Mouse (Mus musculus): ENCODE measurements around the gene Vcp. TPM values are rescaled to one million over a fixed set of nuclear protein-coding genes. Genes with fewer than 3 reads are reported as not detected.

Gene Vcp
- total RNA-seq, 2 experiments from 2014 or later = 244 to 266 TPM

DNA sequence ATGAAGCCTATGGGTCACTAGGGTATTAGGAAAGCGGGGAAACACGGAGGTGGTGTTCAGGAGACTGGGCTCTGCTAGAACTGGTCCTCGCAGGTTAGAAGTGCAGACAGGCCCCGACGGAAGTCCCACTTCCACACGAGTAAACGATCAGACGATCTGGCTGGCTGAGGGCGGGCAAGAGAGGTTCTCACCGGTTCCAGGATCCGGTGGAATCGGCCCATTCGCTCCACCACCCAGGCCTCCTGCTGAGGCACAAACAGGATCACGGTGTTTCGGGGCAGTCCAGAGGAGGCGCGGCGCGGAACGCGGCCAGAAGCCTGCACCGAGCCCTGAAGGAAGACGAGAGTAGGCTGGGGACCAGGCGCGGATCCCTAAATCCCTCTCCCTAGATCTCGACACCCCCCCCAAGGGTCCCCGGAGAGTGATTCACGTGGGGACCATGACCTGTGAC lies 30.5 kb upstream of the Vcp start:
- intact Hi-C loops (cut with DNase I) = no loop called here
- DNase-seq (ENCODE audit: low spot score) = no peak

DNA sequence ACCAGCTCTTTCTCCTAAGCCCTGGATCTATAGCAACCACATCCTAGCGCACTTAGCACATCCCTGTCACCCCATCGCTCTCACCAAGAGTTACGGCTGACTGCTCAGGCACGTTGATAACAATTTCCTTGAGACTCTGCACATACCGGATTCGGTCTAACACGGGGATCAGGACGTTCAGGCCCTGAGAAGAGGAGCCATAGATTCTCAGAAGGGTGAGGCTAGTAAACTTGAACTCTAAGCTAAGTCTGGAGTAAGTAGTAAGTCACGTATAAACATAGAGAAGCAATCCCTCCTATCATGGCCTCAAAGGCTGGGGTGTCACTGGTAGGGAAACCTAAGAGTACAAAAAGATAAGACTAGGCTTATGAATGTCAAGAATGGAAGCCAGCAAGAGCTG lies 30.0 kb upstream of the Vcp start:
- intact Hi-C loops (cut with DNase I) = no loop called here
- no peak for DNase-seq (ENCODE audit: low spot score)

DNA sequence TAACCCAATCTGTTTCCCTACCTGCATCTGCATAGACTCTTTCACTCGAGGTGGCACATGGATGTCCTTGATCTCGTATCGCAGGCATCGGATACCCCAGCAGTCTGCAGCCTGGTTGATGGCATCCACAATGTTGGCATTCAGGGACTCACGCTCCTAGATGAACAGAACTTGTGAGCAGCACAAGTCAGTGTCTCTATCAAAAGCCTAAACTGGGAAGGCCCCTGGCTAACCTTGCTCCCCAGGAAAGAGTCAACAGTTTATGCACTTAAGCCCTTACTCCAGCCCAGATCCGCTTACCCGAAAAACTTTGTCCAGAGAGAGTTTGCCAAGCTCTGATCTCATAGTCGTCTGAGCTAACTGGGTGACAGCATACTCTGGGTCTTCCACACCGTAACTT lies 29.4 kb upstream of the Vcp start:
- DNase-seq (ENCODE audit: low spot score) = no peak
- intact Hi-C loops (cut with DNase I) = no loop called here

DNA sequence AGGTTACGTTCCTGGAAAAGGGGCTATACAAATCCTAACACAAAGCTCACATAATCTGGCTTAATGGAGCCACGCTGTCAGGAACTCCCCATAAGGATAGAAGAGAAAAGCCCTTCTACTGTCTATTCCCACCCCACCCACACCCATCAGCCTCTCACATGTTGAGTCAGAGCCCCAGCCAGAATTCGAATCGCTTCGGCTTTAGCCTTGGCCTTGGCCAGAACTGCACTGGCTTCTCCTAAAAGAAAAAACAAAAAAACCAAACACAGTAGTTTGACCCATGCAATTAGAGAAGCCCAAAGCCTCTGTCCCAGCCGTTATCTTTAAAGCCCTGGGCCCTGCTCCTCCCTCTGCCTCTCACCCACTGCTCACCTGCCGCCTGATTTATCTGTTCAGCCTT lies 28.8 kb upstream of the Vcp start:
- DNase-seq (ENCODE audit: low spot score) = no peak
- intact Hi-C loops (cut with DNase I) = no loop called here

DNA sequence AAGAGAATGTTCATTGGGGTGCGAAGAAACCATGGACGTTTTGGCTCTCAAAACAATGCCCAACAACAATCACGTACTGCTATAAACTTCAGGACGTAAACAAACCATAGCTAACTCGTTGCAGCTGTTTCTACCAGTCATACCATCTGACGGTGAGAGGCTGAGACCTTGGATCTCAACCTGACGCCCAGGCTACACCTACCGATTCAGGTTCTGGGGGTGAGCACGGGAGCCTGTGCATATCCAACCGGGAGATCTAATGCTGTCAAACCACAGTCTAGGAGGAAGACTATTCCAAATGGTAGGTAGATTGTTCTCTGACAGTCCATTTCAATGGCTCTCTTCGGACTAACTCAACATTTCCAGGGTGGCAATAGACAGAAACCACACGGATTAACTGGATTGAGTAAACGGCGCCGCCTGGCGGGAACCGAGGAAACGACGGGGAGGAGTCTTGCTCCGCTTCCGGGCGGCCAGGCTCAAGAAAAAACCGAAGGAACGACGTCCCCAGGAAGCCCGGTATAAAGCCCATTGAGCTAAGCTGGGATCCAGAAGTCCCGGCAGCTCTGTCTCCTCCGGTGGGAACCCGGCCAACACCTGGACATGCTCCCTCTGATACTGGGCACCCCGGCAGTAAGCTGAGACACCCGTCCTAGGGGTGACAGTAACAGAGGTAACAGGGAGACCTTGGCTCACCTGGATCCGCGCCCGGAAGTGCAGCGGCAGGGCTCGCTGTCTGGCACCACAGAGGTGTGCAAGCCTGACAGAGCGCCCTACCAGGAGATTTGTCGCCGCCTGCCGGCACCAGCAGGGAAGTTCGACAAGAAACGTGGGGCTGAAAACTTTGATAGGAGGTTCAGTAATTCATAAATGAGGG lies 25.0 kb upstream of the Vcp start, which contains the start of gene Pigo:
Pigo (minus strand) TSS at position 736 of the 877 bp plus-strand sequence.
- intact Hi-C loops (cut with DNase I) = loop anchor here (1.0 kb wide), 1 partner anchor 19 kb away; no protein-coding TSS in a partner anchor
- peak; percentile 83 for DNase-seq (ENCODE audit: low spot score)

DNA sequence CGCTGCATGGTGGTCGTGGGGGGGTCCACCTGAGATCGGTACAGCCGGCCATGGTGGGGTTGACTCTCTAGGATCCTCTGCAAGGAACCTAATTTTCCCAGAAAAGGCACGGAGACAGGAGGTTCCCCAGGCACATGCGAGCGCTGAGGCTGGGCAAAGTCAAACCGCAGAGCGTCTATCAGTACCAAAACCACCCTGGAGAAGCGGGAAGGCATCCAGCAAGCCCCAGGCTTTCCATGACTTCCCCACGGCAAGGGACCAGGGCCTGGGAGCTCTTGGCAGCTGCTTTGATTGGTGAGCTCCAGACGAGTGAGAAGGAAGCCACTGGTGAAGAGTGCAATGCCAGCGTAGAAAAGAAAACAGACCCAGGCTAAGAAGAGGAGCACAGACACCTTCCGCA lies 24.4 kb upstream of the Vcp start:
- intact Hi-C loops (cut with DNase I) = loop anchor here (1.0 kb wide), 1 partner anchor 18 kb away; no protein-coding TSS in a partner anchor

DNA sequence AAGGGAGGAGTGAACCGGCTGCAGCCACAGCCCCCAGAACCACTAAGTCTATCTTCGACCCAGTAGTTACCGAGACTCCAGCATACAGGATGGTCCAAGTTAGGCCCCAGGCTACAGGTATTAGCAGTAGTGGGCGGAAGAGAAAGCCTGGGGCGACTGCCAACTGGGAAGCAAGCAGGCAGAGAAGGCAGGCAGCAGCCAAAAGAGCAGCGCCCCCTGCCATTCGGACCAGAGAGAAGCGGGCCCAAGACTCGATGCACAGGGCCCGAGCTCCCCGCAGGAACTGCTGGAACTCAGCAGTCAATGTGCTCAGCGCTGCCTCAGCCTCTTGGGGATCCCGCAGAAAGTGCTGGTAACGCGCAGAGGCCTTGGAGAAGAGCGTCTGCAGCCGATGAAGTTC lies 21.0 kb upstream of the Vcp start:
- no peak for DNase-seq (ENCODE audit: low spot score)
- intact Hi-C loops (cut with DNase I) = no loop called here

More for the DNA sequence above, 24.4 kb upstream of the Vcp start:
- DNase-seq (ENCODE audit: low spot score) = no peak

DNA sequence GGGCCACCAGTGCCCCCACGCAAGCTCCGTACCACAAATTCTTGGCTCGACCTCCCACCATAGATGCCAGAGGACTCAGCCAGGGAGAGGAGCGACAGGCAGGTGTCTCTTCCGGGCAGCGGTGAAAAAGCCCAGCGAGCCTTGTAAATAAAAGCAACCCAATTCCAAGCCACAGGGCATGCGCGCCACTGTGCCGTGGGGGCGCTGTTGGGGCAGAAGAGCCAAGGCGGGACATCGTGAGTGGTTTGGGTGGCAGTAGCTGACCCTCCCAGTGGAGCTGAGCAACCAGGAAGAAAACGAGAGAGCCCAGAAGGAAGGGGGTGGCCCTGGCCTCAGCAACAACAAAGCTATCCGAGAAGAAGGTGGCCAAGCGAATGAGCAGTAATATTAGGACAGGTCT lies 20.6 kb upstream of the Vcp start:
- no peak for DNase-seq (ENCODE audit: low spot score)
- intact Hi-C loops (cut with DNase I) = no loop called here

DNA sequence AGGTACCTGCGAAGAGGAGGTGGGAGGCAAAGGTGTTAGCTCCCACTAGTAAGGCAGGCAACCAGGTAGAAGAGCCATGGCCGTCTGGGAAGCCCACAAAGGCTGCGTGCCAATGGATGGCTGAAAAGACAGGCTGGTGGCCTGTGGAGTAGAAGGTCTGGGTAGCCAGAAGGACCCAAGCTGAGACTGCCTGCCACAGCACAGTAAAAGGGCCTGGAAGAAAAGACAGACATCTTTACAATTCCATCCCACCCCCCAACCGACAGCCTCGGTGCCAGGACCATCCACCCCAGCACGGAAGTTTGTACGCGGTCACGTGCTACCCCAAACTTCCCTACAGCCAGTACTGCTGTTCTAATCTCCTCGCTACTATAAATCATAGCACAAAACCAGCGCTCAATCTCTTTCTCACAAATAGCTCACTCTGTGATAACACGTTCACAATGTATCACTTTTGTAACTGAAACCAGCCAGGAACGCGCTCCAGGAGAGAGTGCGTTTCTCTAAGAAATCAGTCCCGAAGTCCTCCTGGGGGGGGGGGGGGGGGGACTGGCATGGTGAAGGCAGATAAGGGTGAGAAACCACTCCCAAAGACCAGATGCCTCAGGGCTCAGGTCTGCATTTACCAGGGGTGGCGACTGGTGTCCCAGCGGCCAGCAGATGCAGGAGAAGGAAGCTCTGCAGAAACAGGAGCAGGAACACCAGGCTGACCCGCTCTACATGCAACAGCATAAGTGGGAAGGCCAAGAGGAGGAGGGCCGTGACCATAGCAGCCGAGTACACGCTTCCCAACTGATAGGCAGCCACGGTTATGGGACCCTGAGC lies 19.5 kb upstream of the Vcp start:
- DNase-seq (ENCODE audit: low spot score) = no peak
- intact Hi-C loops (cut with DNase I) = no loop called here

DNA sequence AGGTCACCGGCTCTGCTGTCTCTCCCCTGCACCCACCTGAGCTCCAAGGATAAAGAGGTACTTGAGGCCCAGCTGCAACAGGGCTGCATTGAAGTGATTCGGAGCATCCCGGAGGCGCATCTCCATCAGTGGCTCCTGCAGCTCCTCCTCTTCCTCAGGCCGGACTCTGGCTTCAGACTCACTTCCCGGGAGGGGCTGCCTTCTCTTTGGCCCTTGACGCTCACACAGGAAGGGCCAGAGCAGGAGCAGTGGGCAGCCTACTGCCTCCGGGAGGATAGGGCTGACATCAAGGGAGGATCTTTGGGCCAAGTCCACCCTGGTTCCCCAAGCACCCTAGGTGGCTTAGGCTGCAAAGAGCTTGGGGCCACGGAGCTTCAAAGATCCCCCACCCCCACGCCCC lies 18.9 kb upstream of the Vcp start:
- DNase-seq (ENCODE audit: low spot score) = no peak
- intact Hi-C loops (cut with DNase I) = no loop called here

DNA sequence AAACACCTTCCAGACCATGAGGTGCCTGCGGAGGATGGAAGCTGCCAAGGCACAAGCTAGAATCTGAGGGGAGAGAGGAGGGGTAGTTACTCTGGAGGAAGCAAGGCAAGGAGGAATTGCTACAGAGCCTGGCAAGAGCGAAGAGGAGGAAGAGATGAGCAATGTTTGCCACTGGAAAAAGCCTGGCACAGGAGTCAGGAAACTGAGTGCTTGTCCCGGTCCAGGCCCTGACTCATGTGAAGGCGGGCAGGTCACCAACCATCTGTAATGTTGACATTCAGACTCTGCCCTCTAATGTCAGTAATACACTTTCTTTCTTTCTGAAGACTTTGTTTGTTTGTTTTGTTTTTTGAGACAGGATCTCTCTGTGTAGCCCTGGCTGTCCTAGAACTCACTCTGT lies 17.8 kb upstream of the Vcp start:
- DNase-seq (ENCODE audit: low spot score) = no peak
- intact Hi-C loops (cut with DNase I) = no loop called here

DNA sequence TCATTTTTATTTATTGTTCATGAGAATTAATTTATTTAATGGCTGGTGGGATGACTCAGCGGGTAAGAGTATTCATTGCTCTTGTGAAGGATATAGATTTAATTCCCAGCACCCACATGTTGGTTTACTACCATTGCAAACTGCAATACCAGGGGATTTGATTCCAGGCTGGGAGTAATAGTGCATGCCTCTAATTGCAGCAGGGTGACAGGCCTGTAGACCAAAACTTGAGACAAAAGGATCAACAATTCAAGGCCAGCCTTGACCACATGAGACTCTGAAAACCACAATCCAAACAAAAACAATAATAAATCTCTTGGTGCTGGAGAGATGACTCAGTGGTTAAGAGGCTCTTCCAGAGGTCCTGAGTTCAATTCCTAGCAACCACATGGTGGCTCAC lies 11.8 kb upstream of the Vcp start:
- no peak for DNase-seq (ENCODE audit: low spot score)
- intact Hi-C loops (cut with DNase I) = no loop called here

DNA sequence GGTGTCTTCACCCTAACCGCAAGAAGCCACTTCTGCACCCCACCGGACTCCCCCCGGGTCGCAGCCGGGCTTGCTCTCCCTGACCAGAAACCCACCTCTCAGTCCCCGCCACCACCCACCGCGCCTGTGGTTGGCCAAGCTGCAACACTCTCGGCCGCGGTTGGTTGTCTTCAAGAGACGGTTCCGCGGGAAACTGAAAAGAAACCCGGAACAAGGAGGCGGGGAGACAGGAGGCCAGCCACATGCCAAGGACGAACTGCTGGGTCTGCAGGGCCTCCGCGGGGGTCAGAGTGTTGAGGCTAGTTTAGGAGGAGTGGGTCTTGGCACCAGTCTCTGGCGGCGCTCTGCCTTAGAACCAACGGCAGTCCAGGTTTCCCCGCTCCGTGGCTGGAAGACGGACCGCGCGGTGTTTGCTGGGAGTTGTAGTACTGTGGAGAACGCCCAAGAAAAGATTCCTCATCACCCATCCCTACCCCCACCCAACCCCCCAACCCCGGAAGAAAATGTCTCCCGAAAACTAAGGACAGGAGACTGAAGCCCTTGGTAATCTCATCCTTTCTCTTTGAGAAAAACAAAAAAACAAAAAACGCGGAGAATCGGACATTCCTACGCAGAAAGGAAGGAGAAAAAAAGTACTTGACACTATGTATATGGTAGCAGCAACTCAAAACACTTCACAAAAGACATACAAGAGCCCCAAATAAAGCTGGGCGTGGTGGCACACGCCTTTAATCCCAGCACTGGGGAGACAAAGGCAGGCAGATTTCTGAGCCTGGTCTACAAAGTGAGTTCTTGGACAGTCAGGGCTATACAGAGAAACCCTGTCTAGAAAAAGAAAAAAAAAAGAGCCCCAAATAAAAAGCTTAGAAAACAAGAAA lies 10.1 kb upstream of the Vcp start, which contains the start of gene Fancg:
Fancg (minus strand) TSS at position 346 of the 878 bp plus-strand sequence.
- intact Hi-C loops (cut with DNase I) = no loop called here
- peak; percentile 76 for DNase-seq (ENCODE audit: low spot score)

DNA sequence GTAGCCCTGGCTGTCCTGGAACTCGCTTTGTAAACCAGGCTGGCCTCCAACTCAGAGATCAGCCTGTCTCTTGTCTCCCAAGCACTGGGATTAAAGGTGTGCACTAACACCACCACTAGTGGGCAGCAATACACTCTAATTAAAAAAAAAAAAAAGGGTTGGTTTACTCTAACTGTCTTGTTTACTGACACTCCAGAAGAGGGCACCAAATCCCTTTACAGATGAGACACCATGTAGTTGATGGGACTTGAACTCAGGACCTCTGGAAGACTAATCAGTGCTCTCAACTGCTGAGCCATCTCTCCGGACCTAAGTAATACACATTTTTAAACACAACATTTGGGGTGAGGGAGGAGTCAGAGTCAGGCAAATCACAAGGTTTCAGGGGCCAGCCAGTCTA lies 5.5 kb upstream of the Vcp start:
- no peak for DNase-seq (ENCODE audit: low spot score)
- intact Hi-C loops (cut with DNase I) = loop anchor here (1.0 kb wide), 1 partner anchor 20 kb away; the partner anchor contains the start of gene Pigo

DNA sequence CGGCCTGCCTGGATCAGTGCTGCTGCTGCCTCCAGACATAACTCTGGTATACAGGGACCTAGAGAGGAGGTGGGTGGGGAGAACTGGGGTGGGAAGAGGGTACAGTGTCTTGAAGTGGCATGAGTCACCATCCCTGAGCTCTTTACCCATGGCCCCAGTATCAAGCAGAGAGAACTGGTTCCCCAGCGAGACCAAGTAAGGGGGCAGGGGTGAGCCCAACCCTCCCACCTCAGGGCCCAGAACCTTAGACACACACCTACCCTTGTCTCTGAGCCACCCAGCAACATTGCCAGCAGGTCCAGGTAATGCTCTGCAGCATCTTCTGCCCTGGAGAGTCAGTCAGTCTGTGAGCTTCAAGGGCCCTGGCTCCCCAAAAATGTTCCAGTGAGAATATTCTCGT lies 4.6 kb upstream of the Vcp start:
- intact Hi-C loops (cut with DNase I) = no loop called here
- no peak for DNase-seq (ENCODE audit: low spot score)

DNA sequence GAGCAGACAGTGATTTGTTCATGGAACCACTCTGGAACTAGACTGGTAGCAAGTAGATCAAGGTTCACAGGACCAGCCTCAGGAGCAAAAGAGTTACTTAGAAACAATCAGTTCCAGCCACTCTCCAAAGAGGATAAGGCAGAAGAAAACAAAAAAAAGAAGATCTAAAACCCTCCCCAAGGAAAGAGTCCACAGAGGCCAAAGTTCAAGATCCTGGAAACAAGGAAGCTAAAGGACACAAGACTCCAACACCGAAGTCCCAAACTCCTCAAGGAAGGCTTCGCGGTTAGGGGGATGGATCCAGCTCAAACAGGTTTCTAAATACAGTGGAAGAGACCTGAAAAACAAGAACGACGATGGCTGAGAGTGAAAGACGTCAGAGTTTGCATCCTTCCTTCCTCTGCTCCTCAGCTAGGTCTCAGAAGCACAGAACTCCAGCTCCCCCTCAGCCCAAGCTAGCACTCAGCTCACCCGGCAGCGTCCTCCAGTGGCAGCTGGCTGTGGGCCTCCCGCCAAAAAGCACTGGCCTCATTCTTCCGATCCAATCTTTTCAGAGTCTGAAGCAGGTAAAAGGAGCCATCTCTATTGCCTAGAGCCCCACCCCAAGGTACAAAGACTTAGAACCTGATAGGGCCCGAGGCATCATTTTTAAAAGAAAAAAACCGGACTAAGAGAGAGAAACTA lies 2.6 kb upstream of the Vcp start:
- intact Hi-C loops (cut with DNase I) = no loop called here
- DNase-seq (ENCODE audit: low spot score) = no peak

DNA sequence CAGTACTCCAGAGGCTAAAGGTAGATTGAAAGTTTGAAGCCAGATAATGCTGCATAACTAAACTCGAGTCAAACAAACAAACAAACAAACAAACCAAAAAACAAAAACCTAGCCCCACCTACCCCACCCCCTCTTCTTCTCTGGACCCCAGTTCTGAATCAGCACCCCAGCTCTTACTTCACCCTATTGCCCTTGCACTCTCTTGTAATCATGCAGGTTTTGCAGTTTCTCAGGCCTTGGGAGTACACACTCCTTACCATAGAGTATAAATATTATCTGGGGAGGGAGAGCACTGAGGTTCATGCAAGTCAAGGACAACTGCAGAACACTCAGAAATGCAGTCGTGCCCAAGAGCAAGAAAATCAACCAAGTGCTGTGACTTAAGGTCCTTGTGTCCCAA lies 965 bp upstream of the Vcp start:
- intact Hi-C loops (cut with DNase I) = no loop called here
- DNase-seq (ENCODE audit: low spot score) = no peak

DNA sequence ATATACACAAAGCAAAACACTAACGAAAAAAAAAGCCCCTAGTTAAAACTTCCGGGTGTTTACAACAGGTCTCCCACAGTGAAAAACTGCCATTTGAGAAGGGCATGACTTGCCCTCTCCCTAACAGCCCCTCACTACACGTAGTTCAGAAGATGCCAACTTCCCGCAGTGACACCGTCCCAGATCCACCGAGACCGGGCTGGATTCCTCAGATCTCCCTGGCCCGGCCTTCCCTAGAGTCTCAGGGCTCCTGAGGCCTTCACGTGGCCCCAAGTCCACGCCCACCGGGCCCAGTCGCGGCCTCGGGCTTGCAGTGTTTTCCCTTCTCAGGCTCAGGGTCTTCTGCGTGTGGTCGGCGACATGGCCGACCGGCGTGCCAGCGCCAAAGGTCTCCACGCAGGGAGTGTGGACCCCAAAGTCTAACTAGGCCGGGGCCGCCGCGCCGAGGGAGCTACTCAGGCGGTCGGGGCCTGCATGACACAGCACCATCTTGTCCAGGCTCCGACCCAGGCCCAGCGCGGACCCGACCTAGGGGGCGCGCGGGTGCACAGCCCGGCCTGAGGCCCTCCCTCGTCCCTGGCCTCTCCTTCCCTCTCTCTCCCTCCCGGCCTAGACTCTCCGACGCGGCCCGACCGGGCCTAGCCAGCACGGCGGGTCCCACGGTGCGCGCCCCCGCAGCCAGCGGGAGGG lies 711 bp downstream of the Vcp start:
- intact Hi-C loops (cut with DNase I) = no loop called here

DNA sequence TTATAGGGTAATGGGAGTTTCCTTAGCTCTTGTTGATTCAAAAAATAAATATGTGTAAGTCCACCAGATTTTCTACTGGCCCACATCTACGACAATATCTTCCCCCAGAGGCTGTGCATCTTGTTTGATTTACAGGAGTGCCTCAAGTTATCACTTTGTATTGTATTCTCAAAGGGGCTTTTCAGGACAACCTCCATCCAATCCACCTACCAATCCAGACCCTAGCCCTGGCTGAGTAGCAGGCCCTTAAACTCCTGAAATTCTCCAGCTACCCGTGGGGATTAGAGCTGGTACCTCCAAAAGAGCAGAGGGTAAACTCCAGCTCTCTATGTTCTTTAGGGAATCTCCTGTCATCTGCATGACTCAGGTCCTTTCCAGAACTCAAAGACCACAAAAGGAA lies 2.3 kb downstream of the Vcp start:
- intact Hi-C loops (cut with DNase I) = no loop called here
- DNase-seq (ENCODE audit: low spot score) = no peak

More for the DNA sequence above, 711 bp downstream of the Vcp start:
- peak; percentile 53 for DNase-seq (ENCODE audit: low spot score)
